Mouse (Mus musculus) kidney, postnatal 14 days (tissue): Measurements from ENCODE around the gene Map3k10.

Source experiments
- DNase-seq: peaks from one replicate; pipeline ENCODE4 v3.0.0; 2022; ENCODE audit warnings: mixed read lengths

The Map3k10 gene

DNA sequence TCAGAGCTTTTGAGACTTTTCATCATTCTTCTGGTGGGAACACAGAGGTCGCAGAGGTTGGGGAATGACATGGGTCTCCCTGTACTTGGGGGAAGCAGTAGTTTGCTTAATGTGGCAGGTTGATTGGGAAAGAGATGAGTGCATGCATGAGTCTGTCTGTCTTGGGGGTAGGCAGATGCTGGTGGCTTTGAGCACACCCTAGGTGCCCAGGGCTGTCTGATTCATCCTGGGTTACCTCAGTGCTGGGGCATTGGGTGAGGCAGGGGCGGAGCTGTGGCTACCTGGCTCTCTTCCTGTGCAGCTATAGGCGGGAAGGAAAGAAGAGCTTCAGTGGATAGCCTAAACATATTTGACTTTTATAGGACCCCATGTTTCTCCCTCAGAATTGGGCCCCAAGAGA, 66.3 kb downstream of the Map3k10 start:
- no peak for DNase-seq

GRCm38 (mm10) chr7:27607580-27607979, 66.8 kb downstream of the Map3k10 start:
- peak; percentile 81 for DNase-seq

- DNase-seq: no peak
Measured at GRCm38 (mm10) chr7:27606481-27607254, 67.7 kb downstream of the Map3k10 start.
